In the genomic region with DNA sequence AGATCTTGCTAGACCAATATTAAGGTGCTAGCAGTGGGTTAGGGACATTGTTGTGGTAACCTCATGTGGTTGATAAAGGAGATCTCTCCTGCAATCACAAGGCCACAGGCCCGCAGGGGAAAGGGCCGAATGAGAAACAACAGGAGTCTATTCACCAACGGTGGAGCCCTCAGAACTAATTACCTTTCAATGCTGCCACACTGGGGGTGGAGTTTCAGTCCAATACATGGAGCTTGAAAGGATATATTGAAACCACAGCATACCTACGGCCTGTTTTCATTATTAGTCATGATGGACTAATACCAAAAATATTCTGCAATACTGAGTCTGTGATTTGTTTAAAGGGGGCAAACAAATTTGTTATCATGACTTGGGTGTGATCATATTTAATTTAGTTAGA, we compare ENCODE assay signal across 23 mouse cellular contexts. TPM values are rescaled to one million over a fixed set of nuclear protein-coding genes. Genes with fewer than 3 reads are reported as not detected.
"Had no signal": no experiment of that assay in that cellular context is flagged by ENCODE, and none has a peak within 500 bp of the region (broad histone marks: within the 10 kb centered on the region; RNA-seq: fewer than 3 reads in every experiment).

No protein-coding gene starts in this region.

- H3K4me3 ChIP-seq: midbrain, embryonic 10.5 days; midbrain, embryonic 12.5 days; myocyte; neural tube, embryonic 13.5 days; neural tube, embryonic 15.5 days had no signal

- H3K36me3 ChIP-seq: midbrain, embryonic 10.5 days; midbrain, embryonic 12.5 days; neural tube, embryonic 13.5 days; neural tube, embryonic 15.5 days had no signal

- H3K27ac ChIP-seq: midbrain, embryonic 10.5 days; midbrain, embryonic 12.5 days; neural tube, embryonic 13.5 days; neural tube, embryonic 15.5 days had no signal

- H3K9me3 ChIP-seq: midbrain, embryonic 10.5 days; midbrain, embryonic 12.5 days; neural tube, embryonic 13.5 days; neural tube, embryonic 15.5 days had no signal

- H3K9ac ChIP-seq: lung, embryonic 14.5 days; midbrain, embryonic 12.5 days; neural tube, embryonic 13.5 days; neural tube, embryonic 15.5 days had no signal

- H3K4me2 ChIP-seq: lung, embryonic 14.5 days; midbrain, embryonic 12.5 days; neural tube, embryonic 13.5 days; neural tube, embryonic 15.5 days had no signal

- DNase-seq: lung, embryonic 14.5 days; lung, postnatal 10 days; lung, postnatal 4 days; midbrain, embryonic 14.5 days; retina, postnatal 1 day; right cerebral cortex, adult 18-20 months; right cerebral cortex, postnatal 25 days; right cerebral cortex, postnatal 4 days; spleen, adult 18-20 months; thymus, adult 18-20 months; thymus, postnatal 14 days; thymus, postnatal 36 days had no signal

- H3K4me1 ChIP-seq: midbrain, embryonic 10.5 days; midbrain, embryonic 12.5 days; neural tube, embryonic 13.5 days; neural tube, embryonic 15.5 days had no signal

- ATAC-seq: midbrain, embryonic 16.5 days had no signal

- H3K27me3 ChIP-seq: midbrain, embryonic 12.5 days had no signal

RNA-seq across cellular contexts. Expression of a gene that starts 6.2 kb away (rescaled TPM):
- polyA plus RNA-seq: lung, embryonic 14.5 days; lung, embryonic 16.5 days; midbrain, embryonic 10.5 days; midbrain, embryonic 12.5 days; midbrain, embryonic 14.5 days; myocyte; neural tube, embryonic 11.5 days; neural tube, embryonic 13.5 days; neural tube, embryonic 15.5 days; small intestine, adult 2 months; stomach, embryonic 16.5 days; thymus, postnatal 0 days had no signal
